Mouse (Mus musculus) cerebellum, postnatal 10 days (tissue): ENCODE measurements at regions not wholly inside any gene's neighbourhood (a gene's known extent, or its start where the extent isn't known, plus 50 kb on each side); places are given as distances from the start of the nearest gene placed in this dataset.

Experiments
- DNase-seq, 2 experiments: peaks; one replicate each; pipeline ENCODE4 v3.0.0; 2021; ENCODE audit warnings: mixed read lengths in 2 of 2

- peak; percentile 75 to 85 for DNase-seq
These were observed 128.7 kb upstream of the Itga1 start for GRCm38 (mm10) chr13:115230494-115230893.

- no peak for DNase-seq
These were observed 125.1 kb upstream of the Itga1 start for GRCm38 (mm10) chr13:115226824-115227223.

- no peak for DNase-seq
These were observed 117.9 kb upstream of the Itga1 start for GRCm38 (mm10) chr13:115219701-115220100.

- no peak for DNase-seq
These were observed 109.5 kb upstream of the Itga1 start for GRCm38 (mm10) chr13:115211285-115211684.

GRCm38 (mm10) chr13:115210643-115211208, 109.0 kb upstream of the Itga1 start:
- DNase-seq = peak; percentile 1 to 5

- no peak for DNase-seq
These were observed 107.8 kb upstream of the Itga1 start for GRCm38 (mm10) chr13:115209402-115210192.

GRCm38 (mm10) chr13:115206723-115207122, 105.0 kb upstream of the Itga1 start:
- no peak for DNase-seq

GRCm38 (mm10) chr13:115199166-115199565, 97.4 kb upstream of the Itga1 start:
- DNase-seq = no peak

- no peak for DNase-seq
These were observed 86.3 kb upstream of the Itga1 start for GRCm38 (mm10) chr13:115188066-115188465.

- DNase-seq = no peak
These were observed 85.6 kb upstream of the Itga1 start for GRCm38 (mm10) chr13:115187356-115187755.

- no peak for DNase-seq
These were observed 80.6 kb upstream of the Itga1 start for GRCm38 (mm10) chr13:115182211-115182870.

- no peak for DNase-seq
These were observed 76.6 kb upstream of the Itga1 start for GRCm38 (mm10) chr13:115178175-115178917.

GRCm38 (mm10) chr13:115171347-115172062, 69.7 kb upstream of the Itga1 start:
- no peak for DNase-seq

GRCm38 (mm10) chr13:115165981-115166380, 64.2 kb upstream of the Itga1 start:
- no peak for DNase-seq

- no peak for DNase-seq
These were observed 61.1 kb upstream of the Itga1 start for GRCm38 (mm10) chr13:115162689-115163413.

- no peak for DNase-seq
These were observed 57.6 kb upstream of the Itga1 start for GRCm38 (mm10) chr13:115159386-115159785.
